Mouse (Mus musculus): ENCODE measurements around the gene Ripply3. TPM values are rescaled to one million over a fixed set of nuclear protein-coding genes. Genes with fewer than 3 reads are reported as not detected.

Gene Ripply3
- polyA plus RNA-seq, 1 experiment from 2014 or later: 5.5 TPM

DNA sequence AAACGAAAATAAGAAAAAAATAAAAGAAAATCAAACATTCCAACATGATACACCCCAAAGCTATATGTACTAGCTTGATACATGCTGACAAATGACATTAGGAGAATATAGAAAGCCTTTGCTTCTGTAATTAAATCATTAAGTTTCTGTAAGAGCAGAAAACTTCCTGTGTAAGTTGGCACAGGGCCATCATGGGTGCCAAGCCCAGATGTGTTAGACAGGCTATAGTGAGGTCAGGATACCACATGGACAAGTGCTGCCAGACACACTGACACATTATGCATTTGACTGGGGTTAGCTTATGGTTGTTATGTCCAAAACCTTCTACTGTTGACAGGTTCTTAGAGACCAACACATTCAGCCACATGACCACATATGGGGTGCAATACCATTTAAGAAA is 13.0 kb upstream of the Ripply3 start:
- H3K9ac ChIP-seq (ENCODE audit: low read length): no peak overlapping the region
- no peaks in the 10 kb centered on the region for H3K27me3 ChIP-seq (ENCODE audit: control insufficient read depth, insufficient read depth, low read length)
- no peak overlapping the region for H3K4me2 ChIP-seq (ENCODE audit: low read length)

DNA sequence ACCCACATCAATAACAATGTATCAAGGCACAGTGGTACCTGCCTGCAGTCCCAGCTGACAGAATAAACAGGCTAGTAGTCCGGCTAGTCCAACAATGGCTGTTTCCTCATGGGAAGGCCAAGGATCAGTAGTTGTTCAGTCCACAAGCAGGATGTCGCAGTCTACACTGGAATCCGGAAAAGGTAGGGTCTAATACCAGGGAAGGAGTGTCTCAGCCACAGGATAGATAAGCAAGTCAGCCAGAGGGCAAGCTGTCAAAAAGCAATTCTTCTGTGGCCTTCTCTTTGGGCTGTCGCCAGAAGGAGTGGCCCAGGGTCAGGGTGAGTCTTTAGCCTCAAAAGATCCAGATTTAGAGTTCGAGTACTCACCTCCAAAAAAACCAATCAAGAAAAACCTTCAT is 10.5 kb upstream of the Ripply3 start:
- no peak overlapping the region for H3K27ac ChIP-seq (replicated peaks in 1 of 2; ENCODE audit: control insufficient read depth in 1 of 2, insufficient read depth in 1 of 2, low read depth in 2 of 2, low read length in 2 of 2)
- H3K4me3 ChIP-seq (ENCODE audit: control insufficient read depth in 1 of 2, insufficient read depth in 1 of 2, low read depth in 1 of 2, low read length in 2 of 2): no peak overlapping the region
- ATAC-seq (ENCODE audit: insufficient number of reproducible peaks, insufficient read depth, low FRiP score, low read depth): no peak
- no peak overlapping the region for H3K9ac ChIP-seq (ENCODE audit: low read length)
- no peaks in the 10 kb centered on the region for H3K9me3 ChIP-seq (ENCODE audit: control insufficient read depth, low read length)
- no peak overlapping the region for H3K4me2 ChIP-seq (ENCODE audit: low read length)
- H3K27me3 ChIP-seq (ENCODE audit: control insufficient read depth, insufficient read depth, low read length): no peaks in the 10 kb centered on the region
- peaks cover 5 to 6% of the 10 kb centered on the region in 2 experiments; a peak in 2 of 4 replicates for H3K4me1 ChIP-seq (ENCODE audit: control insufficient read depth in 2 of 2, insufficient read depth in 2 of 2, low read length in 2 of 2)
- no peaks in the 10 kb centered on the region for H3K36me3 ChIP-seq (ENCODE audit: control insufficient read depth, insufficient read depth, low read length)
- 52% methylated on average over 5 of the region's 5 CpGs for WGBS

More for the DNA sequence above, 13.0 kb upstream of the Ripply3 start:
- H3K36me3 ChIP-seq (ENCODE audit: control insufficient read depth, insufficient read depth, low read length): no peaks in the 10 kb centered on the region
- no peak overlapping the region for H3K4me3 ChIP-seq (ENCODE audit: control insufficient read depth in 1 of 2, insufficient read depth in 1 of 2, low read depth in 1 of 2, low read length in 2 of 2)
- peaks cover 5 to 12% of the 10 kb centered on the region in 2 experiments; a peak in 3 of 4 replicates for H3K4me1 ChIP-seq (ENCODE audit: control insufficient read depth in 2 of 2, insufficient read depth in 2 of 2, low read length in 2 of 2)
- WGBS: 44% methylated on average over 1 of the region's 1 CpGs
- H3K27ac ChIP-seq (replicated peaks in 1 of 2; ENCODE audit: control insufficient read depth in 1 of 2, insufficient read depth in 1 of 2, low read depth in 2 of 2, low read length in 2 of 2): no peak overlapping the region
- no peak for ATAC-seq (ENCODE audit: insufficient number of reproducible peaks, insufficient read depth, low FRiP score, low read depth)
- H3K9me3 ChIP-seq (ENCODE audit: control insufficient read depth, low read length): no peaks in the 10 kb centered on the region

DNA sequence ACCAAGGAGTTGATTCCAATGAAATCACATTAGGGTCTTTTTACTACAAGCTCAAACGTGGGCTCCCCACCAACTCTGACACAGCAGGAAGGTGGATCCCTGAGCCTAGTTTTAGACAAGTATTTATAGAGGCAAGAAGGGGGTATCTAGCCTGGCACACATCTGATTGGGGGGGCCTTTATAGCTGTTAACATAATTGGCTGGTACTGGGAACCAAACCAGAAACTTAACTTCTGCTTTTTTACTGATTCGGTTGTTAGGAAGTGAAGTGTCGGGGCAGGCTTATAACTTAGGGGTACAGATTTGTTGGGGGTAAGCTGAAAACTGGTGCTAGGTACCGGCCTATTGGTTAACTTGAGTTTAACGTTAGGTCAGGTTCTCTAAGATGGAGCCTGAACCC is 8.0 kb upstream of the Ripply3 start:
- 70% methylated on average over 5 of the region's 5 CpGs for WGBS
- no peaks in the 10 kb centered on the region for H3K36me3 ChIP-seq (ENCODE audit: control insufficient read depth, insufficient read depth, low read length)
- no peak for ATAC-seq (ENCODE audit: insufficient number of reproducible peaks, insufficient read depth, low FRiP score, low read depth)
- H3K4me2 ChIP-seq (ENCODE audit: low read length): no peak overlapping the region
- no peaks in the 10 kb centered on the region for H3K9me3 ChIP-seq (ENCODE audit: control insufficient read depth, low read length)
- no peak overlapping the region for H3K4me3 ChIP-seq (ENCODE audit: control insufficient read depth in 1 of 2, insufficient read depth in 1 of 2, low read depth in 1 of 2, low read length in 2 of 2)
- no peak overlapping the region for H3K9ac ChIP-seq (ENCODE audit: low read length)
- H3K27me3 ChIP-seq (ENCODE audit: control insufficient read depth, insufficient read depth, low read length): no peaks in the 10 kb centered on the region
- no peak overlapping the region for H3K27ac ChIP-seq (replicated peaks in 1 of 2; ENCODE audit: control insufficient read depth in 1 of 2, insufficient read depth in 1 of 2, low read depth in 2 of 2, low read length in 2 of 2)
- H3K4me1 ChIP-seq (ENCODE audit: control insufficient read depth in 2 of 2, insufficient read depth in 2 of 2, low read length in 2 of 2): no peaks in the 10 kb centered on the region

DNA sequence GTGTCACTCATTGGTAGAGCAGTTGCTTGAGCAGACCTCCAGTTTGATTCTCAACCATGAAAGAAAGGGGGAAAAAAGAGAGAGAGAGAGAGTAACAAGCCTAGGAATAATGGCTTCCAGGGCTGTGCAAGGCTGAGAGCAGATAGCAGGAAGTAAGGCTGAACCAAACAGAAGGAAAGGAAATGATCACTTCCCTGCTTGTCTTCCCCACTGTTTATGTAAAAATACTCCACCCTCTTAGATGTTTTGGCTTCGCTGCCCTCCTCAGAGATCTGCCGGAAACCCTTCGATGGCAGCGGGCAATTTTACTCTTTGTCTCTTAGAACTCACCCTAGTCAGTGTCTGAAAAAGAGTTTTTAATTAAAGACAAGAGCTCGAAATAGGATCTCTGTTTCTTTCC is 4.5 kb upstream of the Ripply3 start:
- no peaks in the 10 kb centered on the region for H3K36me3 ChIP-seq (ENCODE audit: control insufficient read depth, insufficient read depth, low read length)

DNA sequence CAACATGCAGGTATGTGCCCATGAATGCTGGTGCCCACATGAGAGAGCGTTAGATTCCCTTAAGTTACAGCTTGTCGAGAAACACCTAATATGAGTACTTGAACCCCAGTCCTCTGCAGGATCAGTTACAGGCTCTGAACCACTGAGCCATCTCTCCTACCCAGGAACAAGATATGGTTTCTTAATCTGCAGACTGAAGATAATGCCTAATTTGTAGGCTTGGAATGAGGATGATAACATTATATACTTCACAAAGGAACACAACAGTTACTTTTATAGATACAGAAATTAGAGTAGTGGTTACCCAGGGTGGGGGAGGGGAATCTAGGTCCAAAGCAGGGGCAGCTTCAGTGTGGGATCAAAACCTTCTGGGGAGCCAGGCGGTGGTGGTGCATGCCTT is 2.2 kb upstream of the Ripply3 start:
- 82% methylated on average over 3 of the region's 3 CpGs for WGBS
- Histone ChIP-seq H3K36me3 (ENCODE audit: control insufficient read depth, insufficient read depth, low read length) (no peaks in the 10 kb centered on the region), H3K27me3 (ENCODE audit: control insufficient read depth, insufficient read depth, low read length) (no peaks in the 10 kb centered on the region), H3K27ac (replicated peaks in 1 of 2; ENCODE audit: control insufficient read depth in 1 of 2, insufficient read depth in 1 of 2, low read depth in 2 of 2, low read length in 2 of 2) (no peak overlapping the region), H3K4me1 (ENCODE audit: control insufficient read depth in 2 of 2, insufficient read depth in 2 of 2, low read length in 2 of 2) (peaks cover 3 to 15% of the 10 kb centered on the region in 2 experiments; a peak in 3 of 4 replicates), H3K4me3 (ENCODE audit: control insufficient read depth in 1 of 2, insufficient read depth in 1 of 2, low read depth in 1 of 2, low read length in 2 of 2) (no peak overlapping the region), H3K9ac (ENCODE audit: low read length) (no peak overlapping the region), H3K4me2 (ENCODE audit: low read length) (no peak overlapping the region), H3K9me3 (ENCODE audit: control insufficient read depth, low read length) (no peaks in the 10 kb centered on the region)
- no peak for ATAC-seq (ENCODE audit: insufficient number of reproducible peaks, insufficient read depth, low FRiP score, low read depth)

More for the DNA sequence above, 4.5 kb upstream of the Ripply3 start:
- H3K9me3 ChIP-seq (ENCODE audit: control insufficient read depth, low read length): no peaks in the 10 kb centered on the region
- no peak for ATAC-seq (ENCODE audit: insufficient number of reproducible peaks, insufficient read depth, low FRiP score, low read depth)
- H3K27me3 ChIP-seq (ENCODE audit: control insufficient read depth, insufficient read depth, low read length): no peaks in the 10 kb centered on the region
- H3K4me3 ChIP-seq (ENCODE audit: control insufficient read depth in 1 of 2, insufficient read depth in 1 of 2, low read depth in 1 of 2, low read length in 2 of 2): no peak overlapping the region
- H3K9ac ChIP-seq (ENCODE audit: low read length): no peak overlapping the region
- peaks cover 3 to 8% of the 10 kb centered on the region in 2 experiments; a peak in 3 of 4 replicates for H3K4me1 ChIP-seq (ENCODE audit: control insufficient read depth in 2 of 2, insufficient read depth in 2 of 2, low read length in 2 of 2)
- H3K27ac ChIP-seq (replicated peaks in 1 of 2; ENCODE audit: control insufficient read depth in 1 of 2, insufficient read depth in 1 of 2, low read depth in 2 of 2, low read length in 2 of 2): peak overlapping the region; percentile 11 to 27; a peak in 3 of 4 replicates
- H3K4me2 ChIP-seq (ENCODE audit: low read length): no peak overlapping the region
- 57% methylated on average over 5 of the region's 5 CpGs for WGBS

DNA sequence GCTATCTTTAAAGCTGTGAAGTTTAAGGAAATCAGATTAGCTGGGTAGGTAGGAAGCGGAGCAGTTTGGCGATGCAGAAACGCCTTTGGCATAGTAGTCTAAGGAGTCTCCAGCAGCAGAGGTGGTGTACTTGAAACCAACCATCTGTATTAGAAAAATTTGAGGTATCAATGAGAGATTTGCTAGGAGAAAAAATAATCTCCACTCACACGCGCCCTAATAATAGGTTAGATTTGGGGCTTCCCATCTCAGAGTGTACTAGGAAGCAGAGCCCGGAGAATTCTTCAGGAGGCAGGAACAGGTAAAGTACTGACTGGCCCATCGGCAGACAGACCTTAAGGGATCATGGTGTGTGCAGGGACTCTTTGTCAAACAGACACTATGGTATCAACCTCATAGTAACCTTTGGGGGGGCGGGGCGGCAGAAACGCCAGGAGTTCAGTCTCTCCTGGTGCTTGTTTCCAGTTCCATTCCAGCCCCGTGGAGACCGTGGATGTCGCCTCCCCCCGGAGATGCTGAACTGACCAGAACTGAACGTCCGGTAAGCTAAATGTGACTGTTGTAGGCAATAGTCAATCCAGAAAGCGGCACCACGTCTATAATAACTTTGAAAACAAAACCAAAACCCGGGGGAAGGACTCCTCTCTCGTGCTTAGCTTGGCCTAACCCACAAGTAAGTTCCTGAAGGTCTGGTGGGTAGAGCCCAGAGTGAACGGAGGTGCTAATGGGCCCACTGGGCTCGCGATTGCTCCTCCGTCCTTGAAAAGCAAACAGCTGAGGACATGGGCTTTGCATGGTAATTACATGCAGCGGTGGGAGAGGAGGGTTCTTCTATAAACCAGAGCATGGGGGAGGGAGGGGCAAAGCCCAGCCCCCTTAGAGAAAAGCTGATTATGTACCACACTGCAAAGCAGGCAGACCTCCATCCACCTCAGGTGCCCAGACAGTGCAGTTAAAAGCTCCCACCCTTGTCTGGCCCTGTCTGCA is 954 bp downstream of the Ripply3 start:
- no peaks in the 10 kb centered on the region for H3K27me3 ChIP-seq (ENCODE audit: control insufficient read depth, insufficient read depth, low read length)
- H3K27ac ChIP-seq (replicated peaks in 1 of 2; ENCODE audit: control insufficient read depth in 1 of 2, insufficient read depth in 1 of 2, low read depth in 2 of 2, low read length in 2 of 2): no peak overlapping the region
- peak overlapping the region; percentile 72 for H3K4me2 ChIP-seq (ENCODE audit: low read length)
- H3K9ac ChIP-seq (ENCODE audit: low read length): peak overlapping the region; percentile 60
- peaks cover 3 to 15% of the 10 kb centered on the region in 2 experiments; a peak in 3 of 4 replicates for H3K4me1 ChIP-seq (ENCODE audit: control insufficient read depth in 2 of 2, insufficient read depth in 2 of 2, low read length in 2 of 2)
- H3K36me3 ChIP-seq (ENCODE audit: control insufficient read depth, insufficient read depth, low read length): no peaks in the 10 kb centered on the region
- no peaks in the 10 kb centered on the region for H3K9me3 ChIP-seq (ENCODE audit: control insufficient read depth, low read length)
- 19% methylated on average over 25 of the region's 25 CpGs for whole genome bisulfite sequencing
- ATAC-seq (ENCODE audit: insufficient number of reproducible peaks, insufficient read depth, low FRiP score, low read depth): no peak
- peak overlapping the region; percentile 55 to 58 for H3K4me3 ChIP-seq (ENCODE audit: control insufficient read depth in 1 of 2, insufficient read depth in 1 of 2, low read depth in 1 of 2, low read length in 2 of 2)

DNA sequence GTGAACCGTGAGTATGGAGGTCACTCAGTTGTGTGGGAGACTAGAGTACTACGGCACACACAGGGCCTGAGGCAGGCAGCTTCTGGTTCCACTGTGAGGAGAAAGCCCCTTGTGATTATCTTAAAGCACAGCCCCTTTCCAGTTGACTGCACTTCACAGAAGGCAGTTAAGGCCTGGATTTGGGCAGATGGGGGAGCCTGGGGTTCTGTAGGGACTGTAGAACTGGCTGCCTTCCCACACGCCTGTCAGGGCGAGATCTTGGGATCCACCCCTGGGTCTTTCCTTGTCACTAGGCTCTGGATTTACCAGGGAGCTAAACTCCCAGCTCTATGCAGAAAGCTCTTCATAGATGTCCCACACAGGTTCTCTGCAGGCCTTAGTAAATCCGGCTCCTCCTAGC is 2.2 kb downstream of the Ripply3 start:
- 76% methylated on average over 5 of the region's 5 CpGs for WGBS
- H3K36me3 ChIP-seq (ENCODE audit: control insufficient read depth, insufficient read depth, low read length): no peaks in the 10 kb centered on the region
- H3K9ac ChIP-seq (ENCODE audit: low read length): no peak overlapping the region
- no peak overlapping the region for H3K27ac ChIP-seq (replicated peaks in 1 of 2; ENCODE audit: control insufficient read depth in 1 of 2, insufficient read depth in 1 of 2, low read depth in 2 of 2, low read length in 2 of 2)
- peaks cover 3 to 15% of the 10 kb centered on the region in 2 experiments; a peak in 3 of 4 replicates for H3K4me1 ChIP-seq (ENCODE audit: control insufficient read depth in 2 of 2, insufficient read depth in 2 of 2, low read length in 2 of 2)
- no peaks in the 10 kb centered on the region for H3K9me3 ChIP-seq (ENCODE audit: control insufficient read depth, low read length)
- H3K4me2 ChIP-seq (ENCODE audit: low read length): no peak overlapping the region
- no peak overlapping the region for H3K4me3 ChIP-seq (ENCODE audit: control insufficient read depth in 1 of 2, insufficient read depth in 1 of 2, low read depth in 1 of 2, low read length in 2 of 2)
- no peaks in the 10 kb centered on the region for H3K27me3 ChIP-seq (ENCODE audit: control insufficient read depth, insufficient read depth, low read length)
- ATAC-seq (ENCODE audit: insufficient number of reproducible peaks, insufficient read depth, low FRiP score, low read depth): no peak
